Mouse (Mus musculus): ENCODE data around the gene Cacfd1. TPM values are rescaled to one million over a fixed set of nuclear protein-coding genes. Genes with fewer than 3 reads are reported as not detected.

Cacfd1 gene
- polyA plus RNA-seq, 1 experiment: 65.8 TPM

DNA sequence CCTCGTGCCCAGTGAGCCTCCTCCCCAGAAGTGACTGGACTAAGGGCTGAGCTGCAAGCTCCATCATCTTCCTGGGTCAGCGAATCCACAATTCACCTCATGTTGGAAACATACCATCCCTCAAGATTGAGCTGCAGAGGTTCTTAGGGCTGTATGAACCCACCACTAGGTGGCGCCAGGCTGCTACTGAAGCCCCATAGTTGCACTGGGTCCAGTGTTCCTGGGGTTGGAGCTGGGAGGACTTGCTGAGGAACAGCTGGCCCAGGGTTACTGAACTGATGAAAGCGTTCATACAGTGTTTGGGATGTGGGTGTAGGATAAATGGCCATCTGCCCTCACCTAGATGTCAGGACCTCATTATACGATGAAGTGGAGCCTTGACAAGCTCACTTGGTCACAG, 8.1 kb downstream of the Cacfd1 start:
- H3K4me1 ChIP-seq (ENCODE audit: control insufficient read depth, insufficient read depth, low read length): peaks cover 3% of the 10 kb centered on the region
- H3K27ac ChIP-seq (ENCODE audit: insufficient read depth, low read length): no peak overlapping the region
- no peak overlapping the region for H3K4me3 ChIP-seq (replicated peaks; ENCODE audit: insufficient read depth, low read depth, low read length)
- no peaks in the 10 kb centered on the region for H3K27me3 ChIP-seq (ENCODE audit: control insufficient read depth, insufficient read depth, low read length)
- TF ChIP-seq POLR2A (IDR thresholded peaks at IDR 0.05; ENCODE audit: borderline replicate concordance, insufficient read depth, low read length) (peak; percentile 22; the same call in 1 of the 2 replicates), CTCF (IDR thresholded peaks at IDR 0.05; ENCODE audit: borderline replicate concordance, insufficient read depth, low read depth, low read length) (peak; percentile 93)
- DNase-seq: peak; percentile 61 to 73
- WGBS: 38% methylated on average over 5 of the region's 5 CpGs

DNA sequence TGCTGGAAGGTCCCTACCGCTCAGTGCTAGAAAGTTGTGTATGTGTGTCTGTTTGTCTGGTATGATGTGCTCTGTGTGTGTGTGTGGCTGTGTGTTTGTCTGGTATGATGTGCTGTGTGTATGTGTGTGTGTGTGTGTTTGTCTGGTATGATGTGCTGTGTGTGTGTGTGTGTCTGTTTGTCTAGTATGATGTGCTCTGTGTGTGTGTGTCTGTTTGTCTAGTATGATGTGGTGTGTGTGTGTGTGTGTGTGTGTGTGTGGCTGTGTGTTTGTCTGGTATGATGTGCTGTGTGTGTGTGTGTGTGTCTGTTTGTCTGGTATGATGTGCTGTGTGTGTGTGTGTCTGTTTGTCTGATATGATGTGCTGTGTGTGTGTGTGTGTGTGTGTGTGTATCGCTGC, 9.8 kb downstream of the Cacfd1 start:
- TF ChIP-seq POLR2A (IDR thresholded peaks at IDR 0.05; ENCODE audit: borderline replicate concordance, insufficient read depth, low read length) (peak; percentile 3; the same call in 1 of the 2 replicates), CTCF (IDR thresholded peaks at IDR 0.05; ENCODE audit: borderline replicate concordance, insufficient read depth, low read depth, low read length) (no peak)
- Histone ChIP-seq H3K4me1 (ENCODE audit: control insufficient read depth, insufficient read depth, low read length) (peaks cover 13% of the 10 kb centered on the region), H3K27ac (ENCODE audit: insufficient read depth, low read length) (no peak overlapping the region), H3K4me3 (replicated peaks; ENCODE audit: insufficient read depth, low read depth, low read length) (no peak overlapping the region), H3K27me3 (ENCODE audit: control insufficient read depth, insufficient read depth, low read length) (no peaks in the 10 kb centered on the region)
- no peak for DNase-seq
- 82% methylated on average over 2 of the region's 2 CpGs for WGBS

DNA sequence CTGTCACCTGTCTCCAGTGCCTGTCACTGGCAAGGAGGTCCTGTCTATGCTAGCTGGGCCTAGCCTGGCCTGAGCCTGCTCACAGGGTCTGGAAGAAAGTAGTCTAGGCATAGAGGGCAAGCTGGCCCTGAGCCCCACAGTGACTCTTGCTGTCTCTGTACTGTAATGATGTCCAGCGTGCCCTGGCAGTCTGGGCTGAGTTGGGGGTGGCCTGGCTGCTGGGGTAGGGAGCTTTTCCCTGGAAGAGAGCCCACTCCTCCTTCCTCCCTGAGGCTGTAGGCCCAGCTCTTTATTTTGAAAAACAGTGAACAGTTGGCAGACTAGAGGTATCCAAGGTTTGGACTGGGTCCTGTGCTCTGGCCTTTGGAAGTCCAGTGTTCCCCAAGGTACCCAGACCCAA, 11.4 kb downstream of the Cacfd1 start:
- H3K4me1 ChIP-seq (ENCODE audit: control insufficient read depth, insufficient read depth, low read length): peaks cover 20% of the 10 kb centered on the region
- peak in 1 of 2 experiments; percentile 27 for DNase-seq
- H3K4me3 ChIP-seq (replicated peaks; ENCODE audit: insufficient read depth, low read depth, low read length): no peak overlapping the region
- TF ChIP-seq POLR2A (IDR thresholded peaks at IDR 0.05; ENCODE audit: borderline replicate concordance, insufficient read depth, low read length) (no peak), CTCF (IDR thresholded peaks at IDR 0.05; ENCODE audit: borderline replicate concordance, insufficient read depth, low read depth, low read length) (no peak)
- H3K27me3 ChIP-seq (ENCODE audit: control insufficient read depth, insufficient read depth, low read length): no peaks in the 10 kb centered on the region
- no peak overlapping the region for H3K27ac ChIP-seq (ENCODE audit: insufficient read depth, low read length)
- WGBS: 4% methylated on average over 1 of the region's 1 CpGs

DNA sequence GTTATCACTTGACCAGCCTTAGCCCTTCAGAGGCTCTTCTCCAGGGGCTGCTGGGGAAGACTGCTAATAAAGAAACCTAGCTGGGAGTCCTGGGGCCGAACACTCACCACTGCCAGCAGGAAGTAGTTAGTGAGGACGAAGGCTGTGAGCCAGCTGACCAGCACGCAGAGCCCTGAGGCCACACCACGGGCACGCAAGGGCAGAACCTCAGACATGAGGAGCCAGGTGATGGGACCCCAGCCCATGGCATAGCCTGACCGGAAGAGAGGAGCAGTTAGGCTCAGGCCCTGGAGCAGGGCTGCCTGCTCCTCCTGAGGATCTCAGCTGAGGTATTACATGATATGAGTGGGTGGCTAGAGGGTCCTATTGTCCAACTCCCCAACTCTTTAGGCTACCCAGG, 12.9 kb downstream of the Cacfd1 start:
- Histone ChIP-seq H3K27ac (ENCODE audit: insufficient read depth, low read length) (no peak overlapping the region), H3K4me3 (replicated peaks; ENCODE audit: insufficient read depth, low read depth, low read length) (no peak overlapping the region)

DNA sequence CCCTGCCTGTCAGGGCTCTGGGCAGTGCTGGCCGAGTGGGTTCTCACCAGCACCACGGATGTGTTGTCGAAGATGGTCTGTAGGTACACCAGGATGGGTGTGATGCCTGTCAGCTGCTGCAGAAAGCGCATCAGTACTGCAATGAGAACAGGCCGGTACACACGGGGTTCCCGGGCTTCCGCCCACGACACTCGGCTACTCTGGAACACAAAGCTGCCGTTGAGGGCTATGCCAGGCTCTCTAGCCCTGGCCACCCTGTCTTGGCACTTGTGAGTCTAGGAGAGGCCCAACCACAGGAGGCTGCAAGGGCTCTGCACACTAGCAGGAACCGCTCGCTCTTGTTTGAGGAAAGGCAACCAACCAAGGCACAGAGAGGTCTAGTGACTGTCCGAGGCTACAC, 14.4 kb downstream of the Cacfd1 start:
- Histone ChIP-seq H3K27ac (ENCODE audit: insufficient read depth, low read length) (no peak overlapping the region), H3K27me3 (ENCODE audit: control insufficient read depth, insufficient read depth, low read length) (no peaks in the 10 kb centered on the region), H3K4me1 (ENCODE audit: control insufficient read depth, insufficient read depth, low read length) (peaks cover 26% of the 10 kb centered on the region), H3K4me3 (replicated peaks; ENCODE audit: insufficient read depth, low read depth, low read length) (no peak overlapping the region)
- DNase-seq: peak in 1 of 2 experiments; percentile 37
- no peak for TF ChIP-seq POLR2A (IDR thresholded peaks at IDR 0.05; ENCODE audit: borderline replicate concordance, insufficient read depth, low read length)
- TF ChIP-seq CTCF (IDR thresholded peaks at IDR 0.05; ENCODE audit: borderline replicate concordance, insufficient read depth, low read depth, low read length): no peak
- WGBS: 66% methylated on average over 14 of the region's 14 CpGs

More for the DNA sequence above, 12.9 kb downstream of the Cacfd1 start:
- H3K27me3 ChIP-seq (ENCODE audit: control insufficient read depth, insufficient read depth, low read length): no peaks in the 10 kb centered on the region
- peaks cover 26% of the 10 kb centered on the region for H3K4me1 ChIP-seq (ENCODE audit: control insufficient read depth, insufficient read depth, low read length)
- TF ChIP-seq POLR2A (IDR thresholded peaks at IDR 0.05; ENCODE audit: borderline replicate concordance, insufficient read depth, low read length) (no peak), CTCF (IDR thresholded peaks at IDR 0.05; ENCODE audit: borderline replicate concordance, insufficient read depth, low read depth, low read length) (no peak)
- peak in 1 of 2 experiments; percentile 31 for DNase-seq
- WGBS: 39% methylated on average over 6 of the region's 6 CpGs

DNA sequence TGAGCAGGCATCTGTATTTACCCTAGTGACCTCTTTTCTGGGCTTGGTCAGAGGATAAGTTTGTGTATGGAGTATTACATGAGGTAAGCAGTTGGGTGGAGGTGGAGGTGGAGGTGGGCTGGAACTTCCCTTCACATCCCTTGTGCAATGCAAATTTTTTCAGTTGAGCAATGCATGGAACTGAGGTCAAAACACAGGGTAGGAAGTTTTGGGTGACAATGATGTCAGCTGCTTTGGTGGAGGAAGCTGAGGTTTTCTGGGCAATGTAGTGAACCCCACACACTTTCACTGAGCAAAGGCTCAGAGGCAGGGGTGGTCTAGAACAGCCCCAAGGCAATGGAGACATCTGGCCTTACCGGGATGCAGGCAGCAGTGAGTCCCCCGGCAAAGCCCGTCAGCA, 15.8 kb downstream of the Cacfd1 start:
- H3K4me3 ChIP-seq (replicated peaks; ENCODE audit: insufficient read depth, low read depth, low read length): no peak overlapping the region
- H3K27ac ChIP-seq (ENCODE audit: insufficient read depth, low read length): no peak overlapping the region
- H3K4me1 ChIP-seq (ENCODE audit: control insufficient read depth, insufficient read depth, low read length): peaks cover 26% of the 10 kb centered on the region
- no peak for DNase-seq
- 82% methylated on average over 3 of the region's 3 CpGs for WGBS
- H3K27me3 ChIP-seq (ENCODE audit: control insufficient read depth, insufficient read depth, low read length): no peaks in the 10 kb centered on the region
- TF ChIP-seq POLR2A (IDR thresholded peaks at IDR 0.05; ENCODE audit: borderline replicate concordance, insufficient read depth, low read length): no peak
- no peak for TF ChIP-seq CTCF (IDR thresholded peaks at IDR 0.05; ENCODE audit: borderline replicate concordance, insufficient read depth, low read depth, low read length)

DNA sequence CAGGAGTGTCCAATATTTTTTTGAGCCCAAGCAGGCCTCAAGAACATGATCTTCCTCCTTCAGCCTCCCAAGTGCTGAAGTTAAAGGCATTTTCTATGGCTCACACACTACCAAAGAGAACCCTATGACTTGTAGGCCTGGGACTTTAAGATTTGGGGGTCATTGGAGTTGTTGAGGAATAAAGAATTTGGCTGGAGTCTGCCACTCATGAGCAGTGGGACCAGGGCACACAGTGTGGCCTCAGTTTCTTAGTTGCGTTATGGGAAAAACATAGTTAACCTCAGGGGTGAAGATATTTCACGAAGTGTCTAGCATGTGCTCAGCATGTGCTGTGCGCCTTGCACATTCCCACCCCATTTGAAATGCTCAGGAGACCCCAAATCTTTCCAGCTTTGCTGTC, 16.6 kb downstream of the Cacfd1 start:
- H3K4me3 ChIP-seq (replicated peaks; ENCODE audit: insufficient read depth, low read depth, low read length): peak overlapping the region; percentile 67
- peaks cover 26% of the 10 kb centered on the region for H3K4me1 ChIP-seq (ENCODE audit: control insufficient read depth, insufficient read depth, low read length)
- no peaks in the 10 kb centered on the region for H3K27me3 ChIP-seq (ENCODE audit: control insufficient read depth, insufficient read depth, low read length)
- TF ChIP-seq POLR2A (IDR thresholded peaks at IDR 0.05; ENCODE audit: borderline replicate concordance, insufficient read depth, low read length) (no peak), CTCF (IDR thresholded peaks at IDR 0.05; ENCODE audit: borderline replicate concordance, insufficient read depth, low read depth, low read length) (no peak)
- WGBS: 76% methylated on average over 3 of the region's 3 CpGs
- no peak for DNase-seq
- peak overlapping the region; percentile 32 for H3K27ac ChIP-seq (ENCODE audit: insufficient read depth, low read length)

DNA sequence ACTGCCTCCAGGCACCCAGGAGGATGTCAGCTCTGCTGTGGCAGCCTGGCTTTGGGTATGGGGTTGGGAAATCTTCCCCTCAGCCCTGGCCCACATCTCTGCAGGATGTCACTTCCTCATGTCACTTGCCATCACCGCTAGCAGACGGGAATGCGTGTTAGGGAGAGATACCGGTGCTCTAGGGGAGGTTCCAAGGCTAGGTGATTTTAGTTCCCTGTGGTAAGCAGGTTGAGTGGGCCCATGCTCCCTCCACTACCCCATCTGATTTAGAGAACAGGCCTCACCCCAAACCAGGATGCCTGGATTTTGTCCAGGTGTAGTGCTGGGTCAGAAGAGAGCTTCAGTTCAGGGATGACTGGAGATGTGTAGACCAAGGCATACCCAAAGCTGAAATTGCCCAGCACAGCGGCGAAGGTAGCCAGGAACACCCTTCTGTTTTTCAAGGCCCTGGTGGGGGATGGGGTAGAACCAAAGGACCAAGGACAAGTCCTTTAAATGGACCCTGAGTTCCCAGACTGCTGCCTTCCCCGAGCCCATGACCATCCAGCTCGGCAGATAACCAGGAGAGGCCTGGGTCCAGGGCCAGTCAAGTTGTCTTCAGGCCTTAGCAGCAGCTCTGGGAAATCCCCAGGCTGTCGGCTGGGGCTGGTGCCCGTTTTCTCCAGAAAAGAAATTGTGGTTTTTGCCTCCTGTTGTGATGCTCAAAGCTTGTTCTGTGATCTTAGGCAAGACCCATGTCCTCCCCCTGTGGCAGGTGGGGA, 17.3 kb downstream of the Cacfd1 start:
- Histone ChIP-seq H3K4me3 (replicated peaks; ENCODE audit: insufficient read depth, low read depth, low read length) (peak overlapping the region; percentile 67), H3K27me3 (ENCODE audit: control insufficient read depth, insufficient read depth, low read length) (no peaks in the 10 kb centered on the region), H3K4me1 (ENCODE audit: control insufficient read depth, insufficient read depth, low read length) (peaks cover 26% of the 10 kb centered on the region), H3K27ac (ENCODE audit: insufficient read depth, low read length) (peak overlapping the region; percentile 32)
- peak; percentile 54 to 58 for DNase-seq
- WGBS: 13% methylated on average over 10 of the region's 10 CpGs
- TF ChIP-seq CTCF (IDR thresholded peaks at IDR 0.05; ENCODE audit: borderline replicate concordance, insufficient read depth, low read depth, low read length) (no peak), POLR2A (IDR thresholded peaks at IDR 0.05; ENCODE audit: borderline replicate concordance, insufficient read depth, low read length) (no peak)
